Mouse (Mus musculus) brain, embryonic 14.5 days (tissue): ENCODE measurements around the gene Rad9a.

Experiments used
- CTCF ChIP-seq: fragments of 200-500 bp; IDR thresholded peaks from 2 replicates; pipeline ENCODE4 v1.5.1; 2012; ENCODE audit warnings: inconsistent platforms, mild to moderate bottlenecking, moderate library complexity, borderline replicate concordance; ENCODE audit not compliant: insufficient read depth, insufficient read length; ENCODE audit errors: extremely low read depth
- POLR2A ChIP-seq: fragments of 200-500 bp; IDR thresholded peaks from 2 replicates; pipeline ENCODE4 v1.6.1; 2012; ENCODE audit warnings: mild to moderate bottlenecking, inconsistent platforms, borderline replicate concordance; ENCODE audit not compliant: poor library complexity, insufficient read depth, insufficient read length, severe bottlenecking; ENCODE audit errors: extremely low read depth

DNA sequence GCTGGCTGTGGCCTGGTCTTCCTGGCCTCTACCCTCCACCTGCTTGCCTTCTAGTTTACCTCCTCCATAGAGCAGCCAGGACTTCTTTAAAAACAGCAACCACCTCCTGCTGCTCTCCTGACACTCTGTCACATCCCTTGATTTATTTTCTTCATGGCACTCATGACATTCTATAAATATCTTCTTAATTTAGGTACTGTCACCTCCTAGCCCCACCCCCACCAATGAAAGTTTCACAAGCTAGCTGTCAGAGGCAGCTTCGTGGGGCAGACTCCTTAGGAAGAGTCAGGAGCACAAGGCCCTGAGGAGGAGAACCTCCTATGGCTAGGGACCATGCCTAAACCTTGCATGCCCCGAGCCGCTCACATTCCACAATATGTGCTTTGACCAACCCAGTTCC lies 14.2 kb downstream of the Rad9a start:
- no peak for TF ChIP-seq CTCF
- no peak for TF ChIP-seq POLR2A
